20 mouse cellular contexts compared by ENCODE assay signal in the genomic region with DNA sequence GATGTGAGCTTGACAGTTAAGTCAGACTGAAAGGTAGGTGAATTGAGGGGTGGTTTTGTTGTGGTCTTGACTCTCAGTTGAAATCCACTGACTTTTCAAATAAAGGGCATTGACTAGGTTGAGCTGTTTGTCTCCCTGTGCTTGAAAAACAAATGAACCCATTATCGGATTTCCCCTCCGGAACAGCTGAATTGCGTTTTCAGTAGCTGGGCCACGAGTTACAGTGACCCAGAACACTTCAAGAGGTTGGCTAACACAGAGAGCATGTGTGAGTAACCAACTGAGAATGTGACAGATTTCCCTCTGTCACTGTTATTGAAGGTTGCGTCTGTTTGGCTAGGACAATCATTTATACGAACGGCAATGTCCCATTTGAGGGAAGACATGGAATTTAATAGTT. TPM values are rescaled to one million over a fixed set of nuclear protein-coding genes. Genes with fewer than 3 reads are reported as not detected.
A peak's percentile ranks its signal among the peaks of the same experiment; 100 is the strongest.
DNase-seq lines count a peak whose midpoint lies in the region; ATAC-seq and TF ChIP-seq lines count a peak whose summit lies in the region.
"Had no signal": no experiment of that assay in that cellular context is flagged by ENCODE, and none has a peak within 500 bp of the region (broad histone marks: within the 10 kb centered on the region; RNA-seq: fewer than 3 reads in every experiment).

No protein-coding gene starts in this region.

- H3K36me3 ChIP-seq in heart, embryonic 11.5 days (ENCODE audit: control insufficient read depth, insufficient read depth, low read length), result no peaks in the 10 kb centered on the region
- no peaks in the 10 kb centered on the region for H3K36me3 ChIP-seq in kidney, adult 2 months (ENCODE audit: control insufficient read depth, insufficient read depth, low read length)
- H3K36me3 ChIP-seq in kidney, embryonic 16.5 days (ENCODE audit: insufficient read depth, low read length), result no peaks in the 10 kb centered on the region
- H3K36me3 ChIP-seq in CH12.LX (replicated peaks in 1 of 2; ENCODE audit: control insufficient read depth in 1 of 2, insufficient read depth in 1 of 2, low read length in 1 of 2), result no peaks in the 10 kb centered on the region
- H3K36me3 ChIP-seq in forebrain, embryonic 15.5 days, result no peaks in the 10 kb centered on the region
- H3K36me3 ChIP-seq: embryonic facial prominence, embryonic 10.5 days; heart, embryonic 10.5 days; midbrain, embryonic 12.5 days had no signal

- TF ChIP-seq CTCF in kidney, adult 2 months (conservative IDR thresholded peaks at IDR 0.05; ENCODE audit: insufficient read depth, insufficient read length, low read depth, low read length), result no peak
- no peak for TF ChIP-seq CTCF in CH12.LX (conservative IDR thresholded peaks at IDR 0.05 in 1 of 2, IDR thresholded peaks at IDR 0.05 in 1 of 2; ENCODE audit: low read depth in 2 of 2, low read length in 2 of 2)

- no peak for TF ChIP-seq POLR2A in kidney, adult 2 months (IDR thresholded peaks at IDR 0.05; ENCODE audit: low read depth, low read length)
- TF ChIP-seq POLR2A in CH12.LX (IDR thresholded peaks at IDR 0.05; ENCODE audit: low read depth, low read length), result no peak

- H3K4me2 ChIP-seq in heart, embryonic 11.5 days, result no peak overlapping the region
- no peak overlapping the region for H3K4me2 ChIP-seq in kidney, embryonic 16.5 days (replicated peaks; ENCODE audit: low read depth, low read length)
- H3K4me2 ChIP-seq in CH12.LX (ENCODE audit: insufficient read depth, low read depth, poor library complexity, severe bottlenecking), result peak overlapping the region; percentile 32
- H3K4me2 ChIP-seq in forebrain, embryonic 15.5 days (replicated peaks), result no peak overlapping the region
- H3K4me2 ChIP-seq: hindbrain, embryonic 14.5 days; midbrain, embryonic 12.5 days had no signal

- in situ Hi-C loops in CH12.LX (cut with MboI; ENCODE audit: low pct_ligation_motif_present, low pct_unique_long_range_greater_than_20kb, low sequenced_read_pairs), result no loop called here

- H3K4me1 ChIP-seq in heart, embryonic 11.5 days (ENCODE audit: control insufficient read depth, insufficient read depth, low read length), result no peaks in the 10 kb centered on the region
- peaks cover 9% of the 10 kb centered on the region; the same call in 1 of the 2 replicates for H3K4me1 ChIP-seq in kidney, adult 2 months (ENCODE audit: control insufficient read depth, insufficient read depth, low read length)
- no peaks in the 10 kb centered on the region for H3K4me1 ChIP-seq in kidney, embryonic 16.5 days (ENCODE audit: insufficient read depth, low read length)
- H3K4me1 ChIP-seq in CH12.LX (ENCODE audit: control insufficient read depth in 1 of 2, insufficient read depth in 2 of 2), result peaks cover 42 to 77% of the 10 kb centered on the region in 2 experiments
- H3K4me1 ChIP-seq in forebrain, embryonic 15.5 days, result no peaks in the 10 kb centered on the region
- H3K4me1 ChIP-seq: embryonic facial prominence, embryonic 10.5 days; midbrain, embryonic 12.5 days had no signal

- dilution Hi-C loops in CH12.LX (cut with MboI; ENCODE audit: extremely low pct_ligation_motif_present, extremely low pct_unique_long_range_greater_than_20kb, low sequenced_read_pairs), result no loop called here

- H3K9ac ChIP-seq in heart, embryonic 11.5 days (ENCODE audit: low read depth, low read length), result no peak overlapping the region
- no peak overlapping the region for H3K9ac ChIP-seq in kidney, embryonic 16.5 days (replicated peaks; ENCODE audit: low read length)
- peak overlapping the region; percentile 19; the same call in 1 of the 2 replicates for H3K9ac ChIP-seq in CH12.LX (ENCODE audit: insufficient read depth, low read depth)
- H3K9ac ChIP-seq in forebrain, embryonic 15.5 days (replicated peaks), result no peak overlapping the region
- H3K9ac ChIP-seq: hindbrain, embryonic 14.5 days; midbrain, embryonic 12.5 days had no signal

- no peak for ATAC-seq in heart, embryonic 11.5 days (replicated peaks; ENCODE audit: insufficient number of reproducible peaks, low FRiP score, low TSS enrichment)
- no peak for ATAC-seq in kidney, embryonic 16.5 days (ENCODE audit: low FRiP score, low TSS enrichment)
- ATAC-seq in forebrain, embryonic 15.5 days (replicated peaks), result no peak
- ATAC-seq: intestine, embryonic 16.5 days had no signal

- H3K27ac ChIP-seq in heart, embryonic 11.5 days (ENCODE audit: low read depth, low read length), result no peak overlapping the region
- H3K27ac ChIP-seq in kidney, adult 2 months (ENCODE audit: insufficient read depth, low read depth, low read length), result peak overlapping the region; percentile 65
- H3K27ac ChIP-seq in kidney, embryonic 16.5 days (ENCODE audit: low read length), result no peak overlapping the region
- peak overlapping the region; percentile 96 for H3K27ac ChIP-seq in CH12.LX (ENCODE audit: insufficient read depth, low read depth)
- H3K27ac ChIP-seq in forebrain, embryonic 15.5 days (replicated peaks), result no peak overlapping the region
- H3K27ac ChIP-seq: embryonic facial prominence, embryonic 10.5 days; heart, embryonic 10.5 days; hindbrain, embryonic 14.5 days; kidney, postnatal 0 days; midbrain, embryonic 12.5 days; stomach, postnatal 0 days had no signal

- DNase-seq in heart, adult 18-20 months, result peak; percentile 10 to 29
- DNase-seq in kidney, adult 2 months, result no peak
- peak; percentile 88 for DNase-seq in CH12.LX (ENCODE audit: extremely low read depth)
- DNase-seq in induced T-regulatory cell, adult 2 months (ENCODE audit: low read depth), result peak; percentile 79
- no peak for DNase-seq in right cerebral cortex, postnatal 25 days
- DNase-seq: adrenal gland, postnatal 10 days; cerebellum, adult 9-11 months; gastrocnemius, postnatal 25 days; heart, postnatal 36 days; lung, postnatal 10 days had no signal

- TF ChIP-seq EP300 in CH12.LX (IDR thresholded peaks at IDR 0.05; ENCODE audit: low read length), result peak; percentile 58

- H3K27me3 ChIP-seq in heart, embryonic 11.5 days (ENCODE audit: control insufficient read depth, insufficient read depth, low read length), result no peaks in the 10 kb centered on the region
- H3K27me3 ChIP-seq in kidney, adult 2 months (replicated peaks; ENCODE audit: control insufficient read depth, insufficient read depth, low read length), result no peaks in the 10 kb centered on the region
- H3K27me3 ChIP-seq in kidney, embryonic 16.5 days (ENCODE audit: insufficient read depth, low read length), result no peaks in the 10 kb centered on the region
- no peaks in the 10 kb centered on the region for H3K27me3 ChIP-seq in CH12.LX (replicated peaks)
- no peaks in the 10 kb centered on the region for H3K27me3 ChIP-seq in forebrain, embryonic 15.5 days
- H3K27me3 ChIP-seq: midbrain, embryonic 12.5 days had no signal

- WGBS in heart, embryonic 11.5 days (ENCODE audit: insufficient replicate concordance), result 73% methylated on average over 7 of the region's 7 CpGs
- WGBS in kidney, adult 2 months, result 42% methylated on average over 7 of the region's 7 CpGs
- 41% methylated on average over 7 of the region's 7 CpGs for WGBS in kidney, embryonic 16.5 days
- WGBS in forebrain, embryonic 15.5 days, result 78% methylated on average over 7 of the region's 7 CpGs

- no peaks in the 10 kb centered on the region for H3K9me3 ChIP-seq in heart, embryonic 11.5 days (replicated peaks; ENCODE audit: control insufficient read depth, low read length)
- no peaks in the 10 kb centered on the region for H3K9me3 ChIP-seq in kidney, embryonic 16.5 days (ENCODE audit: low read length)
- H3K9me3 ChIP-seq in CH12.LX (replicated peaks; ENCODE audit: low read length), result no peaks in the 10 kb centered on the region
- no peaks in the 10 kb centered on the region for H3K9me3 ChIP-seq in forebrain, embryonic 15.5 days
- H3K9me3 ChIP-seq: embryonic facial prominence, embryonic 10.5 days; heart, embryonic 10.5 days; midbrain, embryonic 12.5 days had no signal

- H3K4me3 ChIP-seq in heart, embryonic 11.5 days (ENCODE audit: low read depth, low read length), result no peak overlapping the region
- H3K4me3 ChIP-seq in kidney, adult 2 months (ENCODE audit: insufficient read depth, low read depth, low read length), result no peak overlapping the region
- no peak overlapping the region for H3K4me3 ChIP-seq in kidney, embryonic 16.5 days (ENCODE audit: low read length)
- H3K4me3 ChIP-seq in CH12.LX (replicated peaks in 1 of 3; ENCODE audit: low read depth in 2 of 3, low read length in 2 of 3, poor library complexity in 1 of 3), result no peak overlapping the region
- no peak overlapping the region for H3K4me3 ChIP-seq in forebrain, embryonic 15.5 days
- H3K4me3 ChIP-seq: embryonic facial prominence, embryonic 10.5 days; heart, embryonic 10.5 days; midbrain, embryonic 12.5 days had no signal

- TF ChIP-seq RAD21 in CH12.LX (IDR thresholded peaks at IDR 0.05; ENCODE audit: low read depth, low read length), result no peak

- no peaks in the 10 kb centered on the region for H3K79me2 ChIP-seq in CH12.LX (replicated peaks; ENCODE audit: control insufficient read depth, extremely low read depth, insufficient read depth, poor library complexity, severe bottlenecking)

TF ChIP-seq in CH12.LX, 34 proteins besides CTCF, POLR2A, EP300 and RAD21 (continues in another document):
- TF ChIP-seq TBP (conservative IDR thresholded peaks at IDR 0.05; ENCODE audit: low read depth, low read length) (0 out of 2 replicates have a peak, but pooled peaks have one; percentile 48), MAX (IDR thresholded peaks at IDR 0.05; ENCODE audit: low read length) (peak; percentile 92), BHLHE40 (IDR thresholded peaks at IDR 0.05; ENCODE audit: low read depth, low read length) (peak; percentile 91), ZMIZ1 (IDR thresholded peaks at IDR 0.05; ENCODE audit: low read depth, low read length) (no peak), HCFC1 (IDR thresholded peaks at IDR 0.05; ENCODE audit: low read depth, low read length) (no peak)

RNA-seq across cellular contexts. Expression of gene Stx11, which starts 17.0 kb away (rescaled TPM):
- total RNA-seq in heart, adult 18-20 months (2021), result 1 to 10 TPM; 2.2 to 2.4 TPM
- polyA plus RNA-seq in heart, embryonic 11.5 days (2014; fragmentation: Nextera tagmentation; extraction: Ambion mirVana), result 5.3 and 5.5 TPM in 2 replicates
- 1.4 and 1.5 TPM in 2 replicates for polyA plus RNA-seq in kidney, adult 2 months (2012; rRNA removed)
- polyA plus RNA-seq in kidney, embryonic 16.5 days (2015; fragmentation: Nextera tagmentation; extraction: Ambion mirVana), result 2.3 and 2.4 TPM in 2 replicates
- total RNA-seq in CH12.LX (2012; rRNA removed) (33.7 and 49.8 TPM in 2 replicates), CH12.LX (2014; rRNA removed) (42.3 and 47.7 TPM in 2 replicates)
- 22.2 and 23.4 TPM in 2 replicates for polyA plus RNA-seq in CH12.LX (2012; ENCODE audit: insufficient read length, low read depth)
- polyA plus RNA-seq in forebrain, embryonic 15.5 days (2015; fragmentation: Nextera tagmentation; extraction: Ambion mirVana), result 0.69 and 0.91 TPM in 2 replicates

RNA-seq across cellular contexts. Expression of gene Sf3b5, which starts 24.1 kb away (rescaled TPM):
- 1 to 10 TPM; 7.0 to 7.7 TPM for total RNA-seq in heart, adult 18-20 months (2021)
- 37.6 and 37.9 TPM in 2 replicates for polyA plus RNA-seq in heart, embryonic 11.5 days (2014; fragmentation: Nextera tagmentation; extraction: Ambion mirVana)
- polyA plus RNA-seq in kidney, adult 2 months (2012; rRNA removed), result 26.0 and 32.2 TPM in 2 replicates
- polyA plus RNA-seq in kidney, embryonic 16.5 days (2015; fragmentation: Nextera tagmentation; extraction: Ambion mirVana), result 35.1 and 38.0 TPM in 2 replicates
- total RNA-seq in CH12.LX (2012; rRNA removed) (49.1 and 49.6 TPM in 2 replicates), CH12.LX (2014; rRNA removed) (41.8 and 51.3 TPM in 2 replicates)
- 36.6 and 41.9 TPM in 2 replicates for polyA plus RNA-seq in CH12.LX (2012; ENCODE audit: insufficient read length, low read depth)
- polyA plus RNA-seq in forebrain, embryonic 15.5 days (2015; fragmentation: Nextera tagmentation; extraction: Ambion mirVana), result 26.9 and 28.0 TPM in 2 replicates

Comparison
In these comparisons a context has a peak if more than half of its experiments do, and no peak if none do; other contexts are left out.
1. H3K27ac ChIP-seq: peak in kidney, adult 2 months (single experiment) and CH12.LX (single experiment); none in heart, embryonic 11.5 days (single experiment), kidney, embryonic 16.5 days (single experiment) and forebrain, embryonic 15.5 days (single experiment).
2. DNase-seq: peak in heart, adult 18-20 months (2 of 2), CH12.LX (single experiment) and induced T-regulatory cell, adult 2 months (single experiment); none in kidney, adult 2 months (single experiment) and right cerebral cortex, postnatal 25 days (single experiment).